Mouse (Mus musculus) 3T3-L1 (cell line): ENCODE measurements around the gene 2310022B05Rik.

ENCODE experiments used
- DNase-seq: peaks from one replicate; pipeline ENCODE4 v3.0.0-alpha.2; 2015; ENCODE audit warnings: low read depth, low spot score

2310022B05Rik gene

GRCm38 (mm10) chr8:124663112-124663873 lies at the start of gene 2310022B05Rik:
Gene 2310022B05Rik (minus strand): TSS chr8:124663369.
- peak; percentile 93 for DNase-seq

GRCm38 (mm10) chr8:124705823-124706222 lies 42.7 kb upstream of the 2310022B05Rik start:
- no peak for DNase-seq

- DNase-seq = no peak
Observed at GRCm38 (mm10) chr8:124704376-124704775, 41.2 kb upstream of the 2310022B05Rik start.

GRCm38 (mm10) chr8:124703526-124703925 lies 40.4 kb upstream of the 2310022B05Rik start:
- no peak for DNase-seq

GRCm38 (mm10) chr8:124702183-124702582 lies 39.0 kb upstream of the 2310022B05Rik start:
- peak; percentile 9 for DNase-seq

GRCm38 (mm10) chr8:124701023-124701422 lies 37.9 kb upstream of the 2310022B05Rik start:
- no peak for DNase-seq

- DNase-seq = no peak
Observed at GRCm38 (mm10) chr8:124700271-124700670, 37.1 kb upstream of the 2310022B05Rik start.

GRCm38 (mm10) chr8:124695424-124696100 lies 32.4 kb upstream of the 2310022B05Rik start:
- DNase-seq = no peak

- DNase-seq = no peak
Observed at GRCm38 (mm10) chr8:124691706-124692105, 28.5 kb upstream of the 2310022B05Rik start.

GRCm38 (mm10) chr8:124688899-124689298 lies 25.7 kb upstream of the 2310022B05Rik start:
- DNase-seq = no peak

GRCm38 (mm10) chr8:124682218-124682617 lies 19.0 kb upstream of the 2310022B05Rik start:
- no peak for DNase-seq

GRCm38 (mm10) chr8:124681792-124682157 lies 18.6 kb upstream of the 2310022B05Rik start:
- no peak for DNase-seq

GRCm38 (mm10) chr8:124681077-124681791 lies 18.1 kb upstream of the 2310022B05Rik start:
- no peak for DNase-seq

GRCm38 (mm10) chr8:124678246-124678645 lies 15.1 kb upstream of the 2310022B05Rik start:
- DNase-seq = no peak

GRCm38 (mm10) chr8:124677486-124677885 lies 14.3 kb upstream of the 2310022B05Rik start:
- DNase-seq = peak; percentile 92

- no peak for DNase-seq
Observed at GRCm38 (mm10) chr8:124677078-124677477, 13.9 kb upstream of the 2310022B05Rik start.

GRCm38 (mm10) chr8:124676661-124677060 lies 13.5 kb upstream of the 2310022B05Rik start:
- DNase-seq = no peak

- DNase-seq = no peak
Observed at GRCm38 (mm10) chr8:124672345-124672744, 9.2 kb upstream of the 2310022B05Rik start.

GRCm38 (mm10) chr8:124668798-124669197 lies 5.6 kb upstream of the 2310022B05Rik start:
- DNase-seq = no peak

GRCm38 (mm10) chr8:124664414-124664813 lies 1.2 kb upstream of the 2310022B05Rik start:
- DNase-seq = no peak

- DNase-seq = no peak
Observed at GRCm38 (mm10) chr8:124663874-124664230, 683 bp upstream of the 2310022B05Rik start.

GRCm38 (mm10) chr8:124662446-124663111 lies 590 bp downstream of the 2310022B05Rik start:
- peak; percentile 50 for DNase-seq
